Mouse (Mus musculus) ES-Bruce4 (cell line): ENCODE data around the gene Pam.

Source experiments
- CTCF ChIP-seq: IDR thresholded peaks from one replicate; pipeline ENCODE4 v1.8.1; 2011; ENCODE audit warnings: low read depth, low read length
- EP300 ChIP-seq: IDR thresholded peaks from 2 replicates; pipeline ENCODE4 v1.6.1; 2011; ENCODE audit warnings: low read depth, low read length; ENCODE audit not compliant: insufficient read depth
- POLR2A ChIP-seq: IDR thresholded peaks from one replicate; pipeline ENCODE4 v1.8.1; 2011; ENCODE audit warnings: low read length; ENCODE audit not compliant: insufficient read depth

DNA sequence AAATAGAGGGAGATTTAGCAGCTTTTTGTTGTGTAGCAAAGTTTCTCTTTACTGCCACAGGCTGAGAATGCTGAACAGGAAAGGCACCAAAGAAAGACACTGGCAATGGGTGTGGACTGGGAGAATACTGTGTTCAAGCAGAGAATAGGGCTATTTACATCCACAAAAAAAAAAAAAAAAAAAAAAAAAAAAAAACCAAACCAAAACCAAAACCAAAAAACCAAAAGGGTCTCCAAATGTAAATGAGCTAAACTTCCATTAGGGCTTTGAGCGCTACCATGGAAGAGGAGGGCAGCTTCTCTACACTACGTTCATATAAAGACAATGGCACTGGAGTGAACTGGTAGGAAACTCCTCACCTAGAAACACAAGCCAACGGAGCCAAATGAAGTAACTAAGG is 274.2 kb downstream of the Pam start:
- TF ChIP-seq POLR2A: no peak
- TF ChIP-seq EP300: no peak
- no peak for TF ChIP-seq CTCF
